Mouse (Mus musculus) liver, postnatal 0 days (tissue): ENCODE measurements around the gene Zfp777.

ENCODE experiments used
- CTCF ChIP-seq: sonication (generic); IDR thresholded peaks from 2 replicates; pipeline ENCODE4 v1.5.1; 2016; ENCODE audit warnings: antibody characterized with exemption, low read depth
- EP300 ChIP-seq: IDR thresholded peaks from 2 replicates; pipeline ENCODE4 v1.6.1; 2016; ENCODE audit warnings: antibody characterized with exemption, low read depth, mild to moderate bottlenecking

DNA sequence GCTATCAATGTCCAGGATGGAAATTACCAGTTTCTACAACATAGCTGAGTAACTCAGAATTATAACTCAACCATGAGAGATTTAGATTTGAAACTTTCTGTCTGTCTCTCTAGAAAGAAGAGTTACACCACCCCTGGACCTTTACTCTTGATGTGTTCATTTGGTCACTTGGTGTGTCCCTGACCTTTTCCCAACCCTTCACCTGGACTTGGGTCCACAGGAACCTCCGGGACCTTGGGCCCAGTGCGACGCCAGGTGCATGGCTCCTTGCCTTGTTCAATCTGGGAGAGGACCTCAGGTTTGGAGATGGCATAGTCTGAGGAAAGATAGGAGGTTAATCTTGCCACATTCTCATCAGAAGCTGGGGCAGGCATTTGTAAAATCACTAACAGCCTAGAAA, 33.2 kb upstream of the Zfp777 start:
- TF ChIP-seq CTCF = no peak
- no peak for TF ChIP-seq EP300
